ENCODE assay signal across 11 mouse cellular contexts in genomic region chr4:25235663-25236062, GRCm38 (mm10). TPM values are rescaled to one million over a fixed set of nuclear protein-coding genes. Genes with fewer than 3 reads are reported as not detected.
DNase-seq lines count a peak whose midpoint lies in the region; ATAC-seq and TF ChIP-seq lines count a peak whose summit lies in the region.
"Not testable (repeated sequence)": the region's sequence is repeated elsewhere in the genome, so short reads cannot be mapped to it uniquely, and the experiment has no call there.
"Had no signal": no experiment of that assay in that cellular context is flagged by ENCODE, and none has a peak within 500 bp of the region (broad histone marks: within the 10 kb centered on the region; RNA-seq: fewer than 3 reads in every experiment).

No protein-coding gene starts in this region.

- TF ChIP-seq CTCF in liver, embryonic 14.5 days (IDR thresholded peaks at IDR 0.05; ENCODE audit: low read depth) = not testable (repeated sequence)

- not testable (repeated sequence) for DNase-seq in liver, embryonic 13.5 days; liver, embryonic 14.5 days (ENCODE audit: low read depth in 3 of 3, low spot score in 3 of 3)

- H3K9ac ChIP-seq in liver, embryonic 12.5 days; liver, embryonic 13.5 days; liver, embryonic 14.5 days (replicated peaks); liver, embryonic 15.5 days; liver, embryonic 16.5 days (ENCODE audit: low read depth, low read length): not testable (repeated sequence)

- 0 out of 2 replicates have a peak, but pooled peaks have one; percentile 10 for TF ChIP-seq EP300 in liver, embryonic 14.5 days (IDR thresholded peaks at IDR 0.05; ENCODE audit: low read depth)

- H3K4me1 ChIP-seq in liver, embryonic 12.5 days = peaks cover 12% of the 10 kb centered on the region; the same call in 1 of the 2 replicates
- H3K4me1 ChIP-seq in liver, embryonic 13.5 days (replicated peaks) = peaks cover 11% of the 10 kb centered on the region
- not testable (repeated sequence) for H3K4me1 ChIP-seq in liver, embryonic 14.5 days (replicated peaks; ENCODE audit: control insufficient read depth in 2 of 2, insufficient read depth in 2 of 2, low read length in 1 of 2); liver, embryonic 15.5 days (replicated peaks); liver, embryonic 16.5 days (ENCODE audit: control insufficient read depth, low read depth, low read length)

- H3K9me3 ChIP-seq in liver, embryonic 12.5 days (replicated peaks); liver, embryonic 13.5 days (replicated peaks); liver, embryonic 14.5 days (ENCODE audit: control insufficient read depth, low read length); liver, embryonic 15.5 days (replicated peaks); liver, embryonic 16.5 days (replicated peaks; ENCODE audit: control insufficient read depth, low read length): not testable (repeated sequence)

- H3K4me3 ChIP-seq in liver, embryonic 12.5 days; liver, embryonic 13.5 days (replicated peaks); liver, embryonic 14.5 days (ENCODE audit: insufficient read depth in 1 of 2, low read depth in 2 of 2, low read length in 2 of 2); liver, embryonic 15.5 days (replicated peaks); liver, embryonic 16.5 days (ENCODE audit: low read depth, low read length): not testable (repeated sequence)

- WGBS in liver, embryonic 12.5 days (ENCODE audit: insufficient replicate concordance) = 87% methylated on average over 1 of the region's 1 CpGs
- 94% methylated on average over 1 of the region's 1 CpGs for WGBS in liver, embryonic 13.5 days (ENCODE audit: insufficient replicate concordance)
- 83% methylated on average over 1 of the region's 1 CpGs for whole genome bisulfite sequencing in liver, embryonic 14.5 days (ENCODE audit: insufficient replicate concordance)
- WGBS in liver, embryonic 15.5 days (ENCODE audit: insufficient replicate concordance) = 62% methylated on average over 1 of the region's 1 CpGs
- 60% methylated on average over 1 of the region's 1 CpGs for WGBS in liver, embryonic 16.5 days (ENCODE audit: insufficient replicate concordance)

- H3K4me2 ChIP-seq in liver, embryonic 12.5 days; liver, embryonic 16.5 days (ENCODE audit: low read depth, low read length): not testable (repeated sequence)
- peak overlapping the region; percentile 28; the same call in 1 of the 2 replicates for H3K4me2 ChIP-seq in liver, embryonic 13.5 days
- H3K4me2 ChIP-seq in liver, embryonic 14.5 days (ENCODE audit: low read depth) = peak overlapping the region; percentile 11; the same call in 1 of the 2 replicates
- peak overlapping the region; percentile 7; the same call in 1 of the 2 replicates for H3K4me2 ChIP-seq in liver, embryonic 15.5 days

- not testable (repeated sequence) for H3K27me3 ChIP-seq in liver, embryonic 12.5 days (replicated peaks); liver, embryonic 13.5 days; liver, embryonic 14.5 days (ENCODE audit: control insufficient read depth, insufficient read depth, low read length); liver, embryonic 15.5 days; liver, embryonic 16.5 days (ENCODE audit: control insufficient read depth, insufficient read depth, low read depth, low read length)

- ATAC-seq in liver, embryonic 12.5 days = peak; percentile 72
- ATAC-seq in liver, embryonic 13.5 days (ENCODE audit: low read depth) = peak; percentile 60; the same call in 1 of the 2 replicates
- peak; percentile 52; the same call in 1 of the 2 replicates for ATAC-seq in liver, embryonic 14.5 days (ENCODE audit: insufficient read depth)
- ATAC-seq in liver, embryonic 15.5 days (ENCODE audit: insufficient read depth) = not testable (repeated sequence)
- ATAC-seq in liver, embryonic 16.5 days (ENCODE audit: low read depth) = 0 out of 2 replicates have a peak, but pooled peaks have one; percentile 35

- not testable (repeated sequence) for H3K36me3 ChIP-seq in liver, embryonic 12.5 days; liver, embryonic 13.5 days; liver, embryonic 14.5 days (replicated peaks; ENCODE audit: control insufficient read depth, insufficient read depth, low read depth); liver, embryonic 15.5 days (replicated peaks); liver, embryonic 16.5 days (ENCODE audit: control insufficient read depth, insufficient read depth)

- H3K27ac ChIP-seq in liver, embryonic 12.5 days; liver, embryonic 13.5 days; liver, embryonic 14.5 days; liver, embryonic 15.5 days (replicated peaks); liver, embryonic 16.5 days (ENCODE audit: low read length): not testable (repeated sequence)

RNA-seq across cellular contexts. Expression of gene Fhl5, which starts 7.0 kb away (rescaled TPM):
- not detected in 2 replicates for polyA plus RNA-seq in liver, embryonic 12.5 days (2016; fragmentation: Nextera tagmentation; extraction: Ambion mirVana)
- not detected in 2 replicates for polyA plus RNA-seq in liver, embryonic 13.5 days (2015; fragmentation: Nextera tagmentation; extraction: Ambion mirVana)
- not detected in 2 replicates for polyA plus RNA-seq in liver, embryonic 14.5 days (2012; rRNA removed)
- not detected in 2 replicates for polyA plus RNA-seq in liver, embryonic 14.5 days (2014; fragmentation: Nextera tagmentation; extraction: Ambion mirVana)
- polyA plus RNA-seq in liver, embryonic 15.5 days (2015; fragmentation: Nextera tagmentation; extraction: Ambion mirVana) = not detected in 2 replicates
- not detected in 2 replicates for polyA plus RNA-seq in liver, embryonic 16.5 days (2015; fragmentation: Nextera tagmentation; extraction: Ambion mirVana)
- polyA plus RNA-seq: activated CD4-positive, CD25-positive, alpha-beta regulatory T cell, adult 4 months; adrenal gland, adult 2 months; C2C12; CD4-positive, CD25-positive, alpha-beta regulatory T cell, adult 4 months; G1E; Patski had no signal

RNA-seq across cellular contexts. Expression of gene Ufl1, which starts 46.0 kb away (rescaled TPM):
- polyA plus RNA-seq in liver, embryonic 12.5 days (2016; fragmentation: Nextera tagmentation; extraction: Ambion mirVana) = 19.2 and 21.4 TPM in 2 replicates
- polyA plus RNA-seq in liver, embryonic 13.5 days (2015; fragmentation: Nextera tagmentation; extraction: Ambion mirVana) = 19.0 and 19.7 TPM in 2 replicates
- polyA plus RNA-seq in liver, embryonic 14.5 days (2012; rRNA removed) = 1.8 and 2.9 TPM in 2 replicates
- polyA plus RNA-seq in liver, embryonic 14.5 days (2014; fragmentation: Nextera tagmentation; extraction: Ambion mirVana) = 18.8 and 20.1 TPM in 2 replicates
- 20.8 and 23.0 TPM in 2 replicates for polyA plus RNA-seq in liver, embryonic 15.5 days (2015; fragmentation: Nextera tagmentation; extraction: Ambion mirVana)
- 20.9 and 22.7 TPM in 2 replicates for polyA plus RNA-seq in liver, embryonic 16.5 days (2015; fragmentation: Nextera tagmentation; extraction: Ambion mirVana)
